Mouse (Mus musculus) midbrain, embryonic 15.5 days (tissue): Measurements from ENCODE around the gene Actr1b. TPM values are rescaled to one million over a fixed set of nuclear protein-coding genes. Genes with fewer than 3 reads are reported as not detected.
"Not testable (repeated sequence)": the region's sequence is repeated elsewhere in the genome, so short reads cannot be mapped to it uniquely, and the experiment has no call there.

Source experiments
- ATAC-seq: fragments of 200-750 bp; cut with Nextera tagmentation; replicated peaks from 2 replicates; pipeline ENCODE4 v1.8.0; 2017; ENCODE audit warnings: moderate TSS enrichment
- H3K27ac ChIP-seq: fragments of 300-500 bp; sonication (generic); 2 replicates; pipeline ENCODE4 v1.5.1; 2015; ENCODE audit warnings: mild to moderate bottlenecking, inconsistent platforms
- H3K27me3 ChIP-seq: fragments of 300-500 bp; sonication (generic); replicated peaks from 2 replicates; pipeline ENCODE4 v1.6.1; 2015; ENCODE audit warnings: inconsistent platforms
- H3K36me3 ChIP-seq: fragments of 300-500 bp; sonication (generic); replicated peaks from 2 replicates; pipeline ENCODE4 v1.6.1; 2015; ENCODE audit warnings: inconsistent platforms
- H3K4me1 ChIP-seq: fragments of 300-500 bp; sonication (generic); 2 replicates; pipeline ENCODE4 v1.6.1; 2015; ENCODE audit warnings: inconsistent platforms
- H3K4me2 ChIP-seq: fragments of 300-500 bp; sonication (generic); 2 replicates; pipeline ENCODE4 v1.6.1; 2015; ENCODE audit warnings: inconsistent platforms, mild to moderate bottlenecking, moderate library complexity
- H3K4me3 ChIP-seq: fragments of 300-500 bp; sonication (generic); 2 replicates; pipeline ENCODE4 v1.5.1; 2015; ENCODE audit warnings: mild to moderate bottlenecking, inconsistent platforms
- H3K9ac ChIP-seq: fragments of 300-500 bp; sonication (generic); 2 replicates; pipeline ENCODE4 v1.6.1; 2015; ENCODE audit warnings: mild to moderate bottlenecking, inconsistent platforms
- H3K9me3 ChIP-seq: fragments of 300-500 bp; sonication (generic); 2 replicates; pipeline ENCODE4 v1.6.1; 2016; ENCODE audit warnings: inconsistent platforms
- WGBS: fragments of 180-500 bp; shearing (Covaris S2); methylation state at CpG from one replicate; pipeline ENCODE4 v1.1.7; 2015; ENCODE audit warnings: mixed read lengths; 5-methylcytosine and 5-hydroxymethylcytosine counted together
- polyA plus RNA-seq: library from polyadenylated mRNA; unstranded; fragments of >200 nt; fragmentation: Nextera tagmentation; extraction: Ambion mirVana; gene quantifications from 2 replicates; pipeline ENCODE4 v1.2.1, GENCODE M21; 2015

The Actr1b gene
- polyA plus RNA-seq, 1 experiment from 2014 or later = 110 TPM

DNA sequence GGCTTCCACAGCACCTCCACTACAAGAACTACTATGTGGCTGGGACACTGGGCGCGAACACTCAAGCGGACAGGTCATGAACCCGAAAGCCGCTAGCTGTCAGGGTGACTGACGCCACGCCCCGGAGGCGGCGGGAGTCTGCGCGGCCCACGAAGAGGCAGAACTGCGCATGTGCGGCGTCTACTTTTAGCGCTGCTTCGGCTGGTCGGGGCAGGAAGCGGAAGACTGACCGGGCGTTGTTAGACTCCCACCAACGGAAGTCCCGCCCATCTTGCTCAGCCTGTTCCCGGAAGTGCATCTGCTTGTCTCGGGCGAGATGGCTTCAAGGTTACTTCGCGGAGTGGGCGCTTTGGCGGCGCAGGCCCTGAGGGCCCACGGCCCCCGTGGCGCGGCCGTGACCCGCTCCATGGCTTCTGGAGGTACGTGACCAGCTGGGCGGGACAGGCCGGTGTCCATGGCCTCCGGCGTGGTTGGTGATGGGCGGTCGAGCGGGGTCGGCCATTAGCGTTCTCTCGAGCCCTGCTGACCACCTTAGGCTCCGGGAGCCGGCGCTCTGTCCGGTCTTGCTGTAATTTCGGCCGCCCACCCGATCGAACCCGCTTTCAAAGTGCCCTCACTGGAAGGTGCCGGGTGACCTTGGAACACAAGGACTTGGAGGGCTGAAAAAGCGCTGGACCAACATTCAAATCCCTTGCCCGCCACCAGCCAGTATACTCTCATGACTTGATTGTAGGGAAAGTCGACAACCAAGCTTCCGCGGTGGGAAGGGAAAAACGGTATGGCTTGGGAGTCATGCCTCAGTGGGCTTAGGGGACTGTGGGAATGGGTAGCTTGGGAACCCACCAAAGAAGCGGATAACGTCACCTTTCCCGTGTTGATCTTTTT is 22.7 kb downstream of the Actr1b start, which contains the start of gene Cox5b:
Gene Cox5b, plus strand, starts transcription at position 179 of the 885 bp plus-strand sequence.
- ATAC-seq = peak; percentile 96
- under 1% methylated on average over 68 of the region's 68 CpGs for WGBS
- Histone ChIP-seq H3K4me2 (peak within 1 kb of the TSS; percentile 90), H3K36me3 (peaks cover 13% of the 10 kb centered on the region; the same call in 1 of the 2 replicates), H3K4me3 (peak within 1 kb of the TSS; percentile 91), H3K27ac (peak within 1 kb of the TSS; percentile 62), H3K9me3 (no peaks in the 10 kb centered on the region), H3K27me3 (no peaks in the 10 kb centered on the region), H3K9ac (peak within 1 kb of the TSS; percentile 65), H3K4me1 (peaks cover 16% of the 10 kb centered on the region)

- Histone ChIP-seq H3K4me3 (peak overlapping the region; percentile 91), H3K27me3 (no peaks in the 10 kb centered on the region), H3K4me1 (peaks cover 16% of the 10 kb centered on the region), H3K9ac (peak overlapping the region; percentile 35; the same call in 1 of the 2 replicates), H3K9me3 (no peaks in the 10 kb centered on the region), H3K36me3 (peaks cover 13% of the 10 kb centered on the region; the same call in 1 of the 2 replicates), H3K27ac (peak overlapping the region; percentile 62; the same call in 1 of the 2 replicates), H3K4me2 (peak overlapping the region; percentile 90)
- 64% methylated on average over 11 of the region's 11 CpGs for WGBS
- peak; percentile 66 for ATAC-seq
Measured at GRCm38 (mm10) chr1:36690671-36691235, 23.5 kb downstream of the Actr1b start.

- no peak overlapping the region for H3K4me3 ChIP-seq
- H3K27ac ChIP-seq = no peak overlapping the region
- no peak overlapping the region for H3K4me2 ChIP-seq
- no peak overlapping the region for H3K9ac ChIP-seq
- WGBS = 9% methylated on average over 13 of the region's 13 CpGs
- no peaks in the 10 kb centered on the region for H3K27me3 ChIP-seq
- no peaks in the 10 kb centered on the region for H3K36me3 ChIP-seq
- no peaks in the 10 kb centered on the region; the same call in 1 of the 2 replicates for H3K4me1 ChIP-seq
- no peaks in the 10 kb centered on the region for H3K9me3 ChIP-seq
- peak; percentile 82 for ATAC-seq
Measured at GRCm38 (mm10) chr1:36683810-36684467, 30.3 kb downstream of the Actr1b start.

DNA sequence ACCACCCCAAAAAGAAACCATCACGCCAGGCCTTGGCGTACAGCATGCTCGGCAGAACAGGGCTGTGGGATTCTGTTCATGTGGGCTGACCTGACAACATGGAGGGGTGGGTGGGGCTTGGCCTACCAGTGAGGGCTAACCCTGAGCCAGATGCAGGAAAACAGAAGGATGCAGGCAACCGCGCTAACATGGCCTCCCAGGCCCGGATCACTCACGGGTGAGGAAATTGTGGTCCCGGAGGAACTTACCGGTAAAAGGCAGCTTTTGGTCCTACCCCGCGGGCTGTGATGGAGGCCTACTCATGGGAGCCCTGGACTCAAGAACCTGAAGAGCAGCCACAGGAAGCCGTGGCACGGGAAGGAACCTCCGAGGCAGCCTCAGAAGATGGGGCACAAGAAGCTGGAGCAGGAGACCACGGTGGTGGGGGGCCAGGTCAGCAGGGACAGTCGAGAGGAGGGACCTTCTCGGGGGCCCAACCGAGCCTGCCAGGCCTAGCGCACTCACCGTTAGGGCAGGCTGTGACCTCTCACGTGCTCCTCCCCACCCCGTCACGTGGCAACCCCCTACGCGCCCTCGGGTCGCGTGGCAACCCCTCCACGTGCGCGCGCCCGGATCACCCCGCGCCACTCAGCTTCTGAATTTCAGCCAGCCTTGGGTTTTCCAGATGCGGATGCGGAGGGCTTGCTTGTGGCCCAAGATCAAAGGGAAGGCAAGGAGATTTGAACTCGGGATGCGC is 31.4 kb downstream of the Actr1b start, which contains the start of gene Fam178b:
Gene Fam178b, minus strand, starts transcription at position 564 of the 736 bp plus-strand sequence.
- Histone ChIP-seq H3K36me3 (no peaks in the 10 kb centered on the region), H3K9me3 (no peaks in the 10 kb centered on the region), H3K4me1 (no peaks in the 10 kb centered on the region; the same call in 1 of the 2 replicates), H3K9ac (no peak within 1 kb of the TSS), H3K4me2 (no peak within 1 kb of the TSS), H3K27ac (no peak within 1 kb of the TSS), H3K4me3 (no peak within 1 kb of the TSS), H3K27me3 (no peaks in the 10 kb centered on the region)
- ATAC-seq = no peak; the same call in 1 of the 2 replicates
- 93% methylated on average over 39 of the region's 39 CpGs for whole genome bisulfite sequencing

DNA sequence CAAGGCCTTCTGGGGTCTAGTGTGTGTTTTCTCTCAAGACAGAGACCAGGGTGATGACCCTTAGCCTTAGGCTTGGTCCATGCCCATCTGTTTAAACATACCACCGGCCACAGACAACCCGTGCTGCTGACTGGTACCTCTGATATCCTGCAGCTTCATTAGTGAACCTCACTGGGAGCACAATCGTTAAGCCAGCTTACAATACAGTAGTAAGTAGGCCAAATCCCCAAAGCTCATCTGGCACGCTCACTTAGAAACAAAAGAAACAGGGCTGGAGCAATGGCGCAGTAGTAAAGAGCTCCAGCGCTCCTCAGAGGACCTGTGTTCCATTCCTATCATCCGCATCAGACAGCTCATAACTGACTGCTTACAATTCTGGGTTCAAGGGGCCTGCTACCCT is 33.3 kb downstream of the Actr1b start:
- H3K27me3 ChIP-seq = no peaks in the 10 kb centered on the region
- H3K27ac ChIP-seq = no peak overlapping the region
- H3K9ac ChIP-seq = no peak overlapping the region
- no peaks in the 10 kb centered on the region for H3K36me3 ChIP-seq
- no peak for ATAC-seq
- H3K9me3 ChIP-seq = no peaks in the 10 kb centered on the region
- H3K4me1 ChIP-seq = no peaks in the 10 kb centered on the region; the same call in 1 of the 2 replicates
- no peak overlapping the region for H3K4me3 ChIP-seq
- WGBS = 23% methylated on average over 7 of the region's 7 CpGs
- no peak overlapping the region for H3K4me2 ChIP-seq

DNA sequence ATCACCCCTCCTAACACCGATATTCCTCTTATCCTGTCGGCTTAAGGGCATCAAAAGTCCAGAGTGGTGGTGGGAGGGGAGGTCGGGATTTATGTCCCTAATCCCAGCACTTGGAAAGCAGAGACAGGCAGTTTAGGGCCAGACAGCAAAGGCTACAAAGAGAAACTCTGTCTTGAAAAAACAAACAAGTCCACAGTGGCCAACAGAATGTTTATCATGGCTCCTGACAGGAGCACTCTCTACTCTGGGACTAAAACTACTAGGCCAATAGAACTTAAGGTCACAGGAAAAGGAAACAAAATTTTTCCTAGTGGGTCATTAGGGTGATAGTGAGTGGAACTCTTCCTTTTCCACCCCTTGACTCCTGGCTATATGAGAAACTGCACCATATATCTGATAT is 39.3 kb downstream of the Actr1b start:
- Histone ChIP-seq H3K27me3 (no peaks in the 10 kb centered on the region), H3K9ac (no peak overlapping the region), H3K9me3 (no peaks in the 10 kb centered on the region), H3K4me1 (no peaks in the 10 kb centered on the region), H3K36me3 (no peaks in the 10 kb centered on the region), H3K27ac (no peak overlapping the region), H3K4me3 (no peak overlapping the region), H3K4me2 (no peak overlapping the region)
- no peak for ATAC-seq
- 53% methylated on average over 3 of the region's 3 CpGs for WGBS

DNA sequence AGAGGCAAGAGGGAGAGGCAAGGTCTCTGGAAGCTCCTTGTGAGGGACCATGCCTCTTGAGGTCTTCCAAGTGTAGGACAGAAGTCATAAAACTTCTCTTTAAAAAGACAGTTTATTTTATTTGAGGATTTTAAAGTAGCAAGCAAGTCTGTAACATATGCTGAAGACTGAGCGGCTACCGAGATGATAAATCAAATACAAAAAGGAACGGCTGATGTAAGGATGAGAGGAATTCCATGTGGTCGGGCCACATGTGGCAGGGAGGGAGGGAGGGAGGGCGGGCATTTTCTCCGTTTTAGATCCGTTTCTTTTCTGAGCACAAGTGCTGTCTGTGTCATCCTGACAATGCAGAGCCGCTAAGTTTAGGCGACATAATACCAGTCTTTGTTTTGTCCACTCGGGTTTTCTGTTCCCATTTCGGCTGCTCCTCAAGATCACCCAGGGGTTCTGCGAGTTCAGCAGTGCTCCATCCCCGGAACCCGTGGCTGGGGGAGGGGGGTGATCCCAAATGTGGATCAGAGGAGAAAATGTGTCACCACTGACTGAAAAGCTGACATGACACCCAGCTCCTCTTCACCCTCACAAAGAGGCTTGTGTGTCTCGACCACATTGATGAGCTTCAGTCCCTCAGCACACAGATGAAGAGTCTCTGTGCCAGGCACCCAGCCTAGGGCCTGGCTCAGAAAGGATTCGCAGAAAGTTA is 41.4 kb downstream of the Actr1b start:
- H3K27ac ChIP-seq = no peak overlapping the region
- WGBS = 47% methylated on average over 16 of the region's 16 CpGs
- no peaks in the 10 kb centered on the region for H3K36me3 ChIP-seq
- no peaks in the 10 kb centered on the region for H3K9me3 ChIP-seq
- H3K9ac ChIP-seq = no peak overlapping the region
- H3K4me3 ChIP-seq = no peak overlapping the region
- no peak overlapping the region for H3K4me2 ChIP-seq
- ATAC-seq = no peak
- H3K27me3 ChIP-seq = no peaks in the 10 kb centered on the region
- H3K4me1 ChIP-seq = no peaks in the 10 kb centered on the region

DNA sequence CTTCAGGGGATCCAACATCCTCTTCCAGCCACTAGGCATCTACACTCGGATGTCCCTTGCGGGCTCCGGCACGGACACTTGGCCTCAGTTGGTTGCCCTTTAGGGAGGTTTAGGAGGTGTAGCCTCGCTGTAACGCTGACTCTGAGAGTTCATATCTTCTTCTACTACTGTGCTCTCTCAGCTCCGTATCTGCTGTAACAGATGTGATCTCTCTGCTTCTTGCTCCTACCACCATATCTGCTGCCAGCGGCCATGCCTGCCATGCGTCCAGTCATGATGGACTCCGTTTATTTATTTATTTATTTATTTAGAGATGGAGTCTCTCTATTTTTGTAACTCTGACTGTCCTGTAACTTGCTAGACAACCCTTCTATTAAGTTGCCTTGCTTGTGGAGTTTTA is 43.0 kb downstream of the Actr1b start:
- H3K4me2 ChIP-seq = no peak overlapping the region
- no peak overlapping the region for H3K9ac ChIP-seq
- no peak for ATAC-seq
- no peaks in the 10 kb centered on the region for H3K36me3 ChIP-seq
- no peaks in the 10 kb centered on the region for H3K27me3 ChIP-seq
- H3K4me3 ChIP-seq = no peak overlapping the region
- no peaks in the 10 kb centered on the region for H3K4me1 ChIP-seq
- H3K27ac ChIP-seq = no peak overlapping the region
- WGBS = 90% methylated on average over 10 of the region's 10 CpGs
- no peaks in the 10 kb centered on the region for H3K9me3 ChIP-seq

- H3K4me3 ChIP-seq = no peak overlapping the region
- no peaks in the 10 kb centered on the region for H3K36me3 ChIP-seq
- H3K27me3 ChIP-seq = no peaks in the 10 kb centered on the region
- 80% methylated on average over 4 of the region's 4 CpGs for whole genome bisulfite sequencing
- ATAC-seq = no peak
- H3K9ac ChIP-seq = no peak overlapping the region
- H3K27ac ChIP-seq = no peak overlapping the region
- H3K4me2 ChIP-seq = no peak overlapping the region
- no peaks in the 10 kb centered on the region for H3K4me1 ChIP-seq
- no peaks in the 10 kb centered on the region for H3K9me3 ChIP-seq
Measured at GRCm38 (mm10) chr1:36670256-36670655, 44.0 kb downstream of the Actr1b start.

DNA sequence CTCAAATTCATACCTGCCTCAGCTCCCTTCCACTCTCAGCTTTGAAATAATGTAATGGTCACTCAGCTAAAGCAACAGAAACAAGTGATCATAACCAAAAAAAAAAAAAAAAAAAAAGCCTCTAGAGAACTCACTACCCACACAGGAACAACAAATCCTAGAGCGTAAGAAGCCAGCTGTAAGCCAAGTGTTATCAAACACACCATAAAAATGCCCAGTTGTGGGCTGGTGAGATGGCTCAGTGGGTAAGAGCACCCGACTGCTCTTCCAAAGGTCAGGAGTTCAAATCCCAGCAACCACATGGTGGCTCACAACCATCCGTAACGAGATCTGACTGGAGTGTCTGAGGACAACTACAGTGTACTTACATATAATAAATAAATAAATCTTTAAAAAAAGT is 46.2 kb downstream of the Actr1b start:
- not testable (repeated sequence) for H3K4me2 ChIP-seq, H3K4me1 ChIP-seq, H3K36me3 ChIP-seq, H3K4me3 ChIP-seq, ATAC-seq, H3K27me3 ChIP-seq, H3K9me3 ChIP-seq, H3K9ac ChIP-seq, H3K27ac ChIP-seq
- 86% methylated on average over 4 of the region's 4 CpGs for WGBS

DNA sequence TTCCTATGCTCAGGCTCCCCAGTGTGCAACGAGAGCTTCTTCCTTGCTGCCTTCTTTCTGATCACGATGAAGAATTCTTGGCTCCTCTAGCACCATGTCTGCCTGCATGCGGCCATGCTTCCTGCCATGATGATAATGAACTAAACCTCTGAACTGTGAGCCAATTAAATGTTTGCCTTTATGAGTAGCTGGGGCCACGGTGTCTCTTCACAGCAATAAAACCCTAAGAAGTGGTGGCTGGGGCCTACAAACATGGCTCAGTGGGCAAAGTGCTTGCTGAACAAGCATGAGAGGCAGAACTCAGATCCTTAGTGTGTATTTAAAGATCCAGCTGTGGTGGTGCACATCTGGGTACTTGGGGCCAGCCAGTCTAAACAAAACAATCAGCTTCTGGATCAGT is 48.3 kb downstream of the Actr1b start:
- H3K4me1 ChIP-seq = no peaks in the 10 kb centered on the region
- no peaks in the 10 kb centered on the region for H3K9me3 ChIP-seq
- H3K4me2 ChIP-seq = no peak overlapping the region
- no peaks in the 10 kb centered on the region for H3K36me3 ChIP-seq
- ATAC-seq = no peak
- no peak overlapping the region for H3K27ac ChIP-seq
- no peak overlapping the region for H3K4me3 ChIP-seq
- 66% methylated on average over 4 of the region's 4 CpGs for WGBS
- no peak overlapping the region for H3K9ac ChIP-seq
- no peaks in the 10 kb centered on the region for H3K27me3 ChIP-seq
